Mouse (Mus musculus): Measurements from ENCODE around the gene Adap1.
A peak's percentile ranks its signal among the peaks of the same experiment; 100 is the strongest.

The Adap1 gene

DNA sequence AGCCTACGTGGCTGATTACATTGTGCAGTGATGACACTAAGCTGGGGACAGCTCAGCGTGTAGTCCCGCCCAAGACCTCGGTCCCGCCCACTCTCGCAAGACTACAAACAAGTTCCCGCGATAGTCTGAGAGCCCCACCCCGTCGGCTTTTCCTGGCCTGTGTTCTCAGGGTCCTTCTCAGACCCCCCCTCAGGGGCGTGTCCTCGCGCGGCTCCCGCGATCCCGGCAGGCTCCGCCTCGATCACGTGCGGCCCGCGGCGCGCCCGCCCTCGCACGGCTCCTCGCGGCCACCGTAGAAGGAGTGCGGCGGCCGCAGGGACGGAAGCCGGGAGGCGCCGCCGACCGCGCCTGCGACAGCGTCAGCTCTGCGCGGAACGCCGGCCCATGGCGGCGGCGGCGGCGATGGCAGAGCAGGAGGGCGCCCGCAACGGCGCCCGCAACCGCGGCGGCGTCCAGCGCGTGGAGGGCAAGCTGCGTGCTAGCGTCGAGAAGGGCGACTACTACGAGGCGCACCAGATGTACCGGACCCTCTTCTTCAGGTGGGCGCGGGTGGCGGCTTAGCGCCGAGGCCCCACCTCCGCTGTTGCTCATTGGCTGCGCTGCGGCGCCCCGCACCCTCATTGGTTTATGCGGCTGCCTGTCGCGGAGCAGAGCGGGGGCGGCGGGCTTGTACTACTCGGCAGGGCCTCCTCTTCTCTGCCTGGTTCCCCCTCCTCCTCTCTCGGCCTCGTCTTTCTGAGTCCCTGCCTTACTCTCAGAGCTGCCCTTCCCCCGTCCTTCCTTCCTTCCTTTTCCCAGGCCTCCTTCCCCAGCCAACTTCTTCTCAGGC, 73.1 kb downstream of the Adap1 start, which contains the start of gene Get4:
Gene Get4, plus strand, starts transcription at position 244 of the 829 bp plus-strand sequence.
- peak; percentile 100 for DNase-seq (ENCODE audit: low spot score in 2 of 2)

DNA sequence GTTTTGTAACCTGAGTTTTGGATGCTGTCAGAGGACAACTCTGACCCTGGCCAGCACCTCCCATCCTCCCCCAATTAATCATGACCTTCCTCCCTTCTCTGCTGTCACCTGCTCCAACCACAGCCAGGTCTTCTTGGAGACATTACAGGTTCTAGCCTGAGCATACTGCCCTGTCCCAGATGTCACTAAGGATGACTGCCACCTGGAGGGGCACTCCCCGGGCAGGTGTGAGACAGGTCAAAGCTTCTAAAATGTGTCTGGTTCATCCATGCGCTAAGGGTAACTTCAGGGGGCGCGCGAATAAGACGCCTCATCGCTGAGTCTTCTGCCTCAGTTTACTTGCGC, 73.7 kb downstream of the Adap1 start:
- DNase-seq (ENCODE audit: low spot score in 2 of 2), result no peak

DNA sequence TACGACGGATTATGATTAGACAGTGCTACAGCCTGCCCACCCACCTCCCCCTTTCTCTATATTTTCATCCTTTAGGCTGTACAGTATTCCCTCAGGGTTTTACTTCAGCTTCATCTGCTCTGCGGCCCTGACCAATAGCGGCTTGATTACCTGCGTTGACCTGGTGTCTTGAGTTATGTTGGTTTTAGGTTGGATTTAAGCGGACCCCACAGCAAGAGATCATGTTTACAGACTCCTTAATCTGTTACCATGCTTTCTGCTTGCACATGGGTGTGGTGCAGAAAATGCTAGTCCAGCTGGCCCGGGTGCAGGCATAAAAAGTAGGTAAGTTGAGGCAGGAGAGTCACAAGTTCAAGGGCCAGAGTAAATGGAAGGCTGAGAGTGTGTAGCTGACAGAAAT, 74.1 kb downstream of the Adap1 start:
- no peak for DNase-seq (ENCODE audit: low spot score in 2 of 2)

DNA sequence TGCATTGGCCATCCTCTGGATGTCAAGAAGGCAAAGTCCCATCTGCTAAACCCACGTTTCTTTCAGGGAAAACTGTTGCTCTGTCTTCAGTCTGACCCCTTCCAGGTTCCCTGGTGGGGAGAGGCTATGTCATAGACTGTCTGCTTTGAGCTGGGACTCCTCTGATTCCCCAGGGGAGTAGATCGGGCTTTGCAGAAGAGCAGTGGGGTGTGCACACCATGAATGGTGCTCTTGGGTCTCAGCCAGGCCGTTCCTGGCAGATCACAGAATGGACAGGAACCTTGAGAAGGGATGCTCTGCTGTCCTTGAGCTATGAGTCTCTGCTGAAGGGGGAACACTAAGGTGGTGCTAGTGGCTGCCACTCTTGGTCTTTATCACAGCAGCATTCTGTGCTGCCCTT, 76.6 kb downstream of the Adap1 start:
- no peak for DNase-seq (ENCODE audit: low spot score in 2 of 2)

DNA sequence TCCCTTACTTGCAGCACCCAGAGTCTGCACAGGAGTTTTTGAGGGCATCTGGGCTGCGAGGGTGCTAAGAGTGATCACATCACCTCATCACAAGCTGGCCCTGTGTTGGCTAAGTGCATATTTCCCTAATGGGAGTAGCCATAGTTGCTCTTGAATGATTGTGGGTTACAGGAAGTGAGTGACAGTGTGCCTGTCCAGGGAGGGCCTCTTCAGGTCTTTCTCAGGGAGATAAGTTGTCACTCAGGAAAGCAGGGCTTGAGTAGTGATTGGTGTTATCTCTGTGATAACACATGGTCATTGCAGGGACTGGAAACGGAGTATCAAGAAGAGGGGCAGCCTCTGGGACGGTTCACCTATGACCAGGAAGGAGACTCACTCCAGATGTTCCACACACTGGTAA, 77.7 kb downstream of the Adap1 start:
- DNase-seq (ENCODE audit: low spot score in 2 of 2), result no peak

DNA sequence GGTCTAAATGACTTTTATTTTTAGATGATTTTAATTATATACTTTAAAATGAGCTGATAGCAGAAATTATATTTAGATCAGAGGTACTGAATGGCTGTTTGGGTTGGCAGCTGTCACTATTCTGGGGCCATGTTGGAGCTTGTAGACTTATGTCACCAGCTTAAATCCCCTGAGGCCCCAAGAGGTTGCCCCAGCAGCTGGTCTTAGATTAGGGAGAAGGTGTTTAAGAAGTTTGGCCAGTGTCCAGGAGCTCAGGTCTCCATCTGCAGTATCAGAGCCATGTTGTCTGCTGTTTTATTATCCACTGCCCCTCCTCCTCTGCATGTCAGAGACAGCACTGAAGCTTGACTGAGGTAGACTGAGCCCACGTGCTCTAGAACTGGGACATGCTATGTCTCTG, 82.0 kb downstream of the Adap1 start:
- DNase-seq (ENCODE audit: low spot score in 2 of 2), result no peak

DNA sequence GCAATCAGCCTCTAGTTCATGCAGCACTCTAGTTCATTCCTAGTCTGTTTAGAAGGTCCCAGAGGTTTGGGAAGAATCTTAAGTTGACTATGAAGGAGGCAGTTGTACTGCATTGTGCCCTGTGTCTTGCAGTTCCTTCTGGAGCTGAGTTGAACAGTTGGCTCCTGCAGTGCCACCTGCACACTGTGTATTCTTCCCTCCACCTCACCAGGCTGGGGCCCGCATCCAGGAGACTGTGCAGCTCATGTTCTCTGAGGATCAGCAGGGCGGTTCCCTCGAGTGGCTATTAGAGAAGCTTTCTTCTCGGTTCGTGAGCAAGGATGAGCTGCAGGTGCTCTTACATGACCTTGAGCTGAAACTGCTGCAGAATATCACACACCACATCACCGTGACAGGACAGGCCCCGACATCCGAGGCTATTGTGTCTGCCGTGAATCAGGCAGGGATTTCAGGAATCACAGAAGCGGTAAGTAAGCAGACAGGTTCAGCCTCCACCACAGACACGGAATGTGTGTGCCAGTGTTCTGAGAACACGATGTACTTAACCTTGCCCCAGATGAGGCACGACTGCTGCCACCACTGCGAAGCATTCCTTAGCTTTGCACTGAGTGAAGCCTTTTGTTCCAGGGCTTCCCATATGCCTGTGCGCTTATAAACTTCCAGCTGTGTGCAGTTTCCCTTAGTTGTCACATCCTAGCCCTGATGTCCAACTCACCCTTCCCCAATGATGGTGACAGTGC, 84.2 kb downstream of the Adap1 start:
- DNase-seq (ENCODE audit: low spot score in 2 of 2), result no peak

DNA sequence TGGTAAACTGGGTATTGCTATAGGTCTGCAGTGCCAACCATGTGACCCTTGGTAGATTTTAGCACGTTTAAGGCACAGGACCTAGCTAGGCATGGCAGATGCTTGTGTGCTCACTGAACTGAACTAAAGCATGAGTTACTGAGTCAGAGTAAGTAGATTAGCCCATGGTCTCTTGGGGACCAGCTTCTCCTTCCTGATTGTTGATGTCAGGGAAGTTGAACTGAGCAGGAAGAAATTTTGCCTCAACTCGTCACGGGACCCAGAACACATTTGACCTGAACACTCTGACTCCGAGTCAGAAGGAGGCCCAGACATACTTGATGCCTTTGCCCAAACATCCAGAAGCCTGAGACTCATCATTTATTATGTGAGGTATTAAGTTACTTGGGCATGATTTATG, 88.0 kb downstream of the Adap1 start:
- no peak for DNase-seq (ENCODE audit: low spot score in 2 of 2)

DNA sequence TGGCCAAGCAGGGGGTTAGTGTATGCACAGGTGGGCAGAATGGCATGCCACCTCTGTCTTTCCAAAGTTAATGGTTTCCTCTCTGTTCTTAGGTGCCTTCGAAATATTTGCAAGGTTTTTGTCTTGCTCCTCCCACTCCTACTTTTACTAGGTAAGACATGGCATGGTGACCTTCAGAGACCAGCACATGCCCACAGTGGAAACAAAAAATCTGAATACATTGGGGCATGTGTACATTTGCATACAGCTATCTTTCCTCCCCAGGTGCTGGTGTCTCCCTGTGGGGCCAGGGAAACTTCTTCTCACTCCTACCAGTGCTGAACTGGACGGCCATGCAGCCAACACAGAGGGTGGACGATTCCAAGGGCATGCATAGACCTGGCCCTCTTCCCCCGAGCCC, 91.0 kb downstream of the Adap1 start:
- DNase-seq (ENCODE audit: low spot score in 2 of 2), result no peak

DNA sequence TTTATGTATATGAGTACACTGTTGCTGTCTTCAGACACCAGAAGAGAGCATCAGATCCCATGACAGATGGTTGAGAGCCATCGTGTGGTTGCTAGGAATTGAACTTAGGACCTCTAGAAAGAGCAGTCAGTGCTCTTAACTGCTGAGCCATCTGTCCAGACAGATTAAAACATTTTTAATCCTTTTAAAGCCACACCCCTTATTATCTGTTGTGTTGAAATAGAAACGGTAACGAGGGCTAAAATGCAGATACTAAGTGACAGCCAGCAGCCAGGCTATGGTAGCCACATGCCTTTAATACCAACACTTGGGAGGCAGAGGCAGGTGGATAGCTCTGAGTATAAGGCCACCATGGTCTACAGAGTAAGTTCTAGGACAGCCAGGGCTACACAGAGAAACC, 93.3 kb downstream of the Adap1 start:
- no peak for DNase-seq (ENCODE audit: low spot score in 2 of 2)

DNA sequence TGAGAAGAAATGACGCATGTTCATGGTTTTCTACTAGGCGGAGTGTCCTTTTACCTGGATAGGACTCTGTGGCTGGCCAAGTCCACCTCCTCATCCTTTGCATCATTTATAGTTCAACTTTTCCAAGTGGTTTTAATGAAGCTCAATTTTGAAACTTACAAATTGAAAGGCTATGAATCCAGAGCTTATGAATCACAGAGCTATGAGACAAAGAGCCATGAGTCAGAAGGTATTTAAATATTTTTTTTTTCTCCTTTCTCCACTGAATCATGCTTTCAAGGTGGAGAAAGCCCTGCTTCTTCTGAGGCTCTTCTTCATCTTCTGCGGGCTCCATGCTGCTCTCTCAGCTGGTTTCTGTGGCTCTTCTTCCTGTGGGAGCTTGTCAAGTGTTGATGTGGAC, 95.7 kb downstream of the Adap1 start:
- no peak for DNase-seq (ENCODE audit: low spot score in 2 of 2)

DNA sequence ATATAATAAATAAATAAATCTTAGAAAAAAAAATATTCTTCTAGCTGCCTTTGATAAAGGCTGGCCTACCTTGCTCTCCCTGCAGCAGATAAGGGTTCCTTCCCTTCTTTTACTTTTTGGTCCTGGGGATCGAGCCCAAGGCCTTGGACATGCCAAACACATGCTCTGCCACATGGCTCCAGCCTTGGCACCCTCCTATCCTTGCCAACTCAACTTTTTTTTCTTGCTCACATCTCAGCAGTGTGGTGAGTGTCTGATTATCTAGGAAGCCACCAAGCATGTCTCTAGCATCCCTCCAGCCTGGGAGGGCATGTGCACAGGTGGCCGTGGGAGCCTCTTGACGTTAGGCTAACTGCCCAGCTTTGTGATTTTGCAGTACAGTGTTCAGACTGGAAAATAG, 97.1 kb downstream of the Adap1 start:
- DNase-seq (ENCODE audit: low spot score in 2 of 2), result no peak

DNA sequence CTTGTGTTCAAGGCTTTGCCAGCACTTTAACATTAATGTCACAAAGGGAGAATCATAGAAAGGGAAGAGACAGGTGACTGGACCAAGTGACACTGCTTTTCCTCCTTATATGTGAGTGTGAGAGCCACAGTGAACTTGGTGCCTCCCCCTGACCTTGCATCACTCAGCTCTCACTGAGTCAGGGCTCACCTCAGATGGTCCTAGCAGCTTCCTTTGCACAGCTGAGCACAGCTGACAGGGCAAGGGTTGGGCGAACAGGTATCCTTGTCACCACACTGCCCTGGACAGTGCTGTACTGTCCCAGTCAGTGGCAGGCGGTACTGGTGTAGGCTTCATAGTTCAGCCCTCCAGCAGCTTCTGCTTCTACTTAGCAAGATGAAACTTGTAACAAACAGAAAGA, 97.8 kb downstream of the Adap1 start:
- DNase-seq (ENCODE audit: low spot score in 2 of 2), result no peak

DNA sequence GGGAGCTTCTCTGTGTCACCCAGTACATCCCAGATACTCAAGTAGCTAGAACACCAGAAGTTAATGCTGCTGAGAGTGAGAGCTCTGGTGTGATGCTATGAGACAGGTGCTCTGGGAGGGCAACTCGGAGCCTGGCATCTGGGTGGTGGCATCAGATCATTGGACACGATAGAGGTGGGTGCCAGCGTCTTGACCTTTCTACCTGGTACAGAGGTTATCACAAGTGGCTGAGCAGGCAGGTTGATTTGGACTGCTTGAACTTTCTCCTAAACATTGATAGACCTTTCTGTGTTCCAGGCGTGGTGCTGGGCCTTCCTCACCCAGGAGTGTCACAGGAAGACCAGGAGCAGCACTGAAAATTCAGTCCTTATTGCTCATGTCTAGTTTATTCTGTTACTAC, 98.2 kb downstream of the Adap1 start:
- no peak for DNase-seq (ENCODE audit: low spot score in 2 of 2)

DNA sequence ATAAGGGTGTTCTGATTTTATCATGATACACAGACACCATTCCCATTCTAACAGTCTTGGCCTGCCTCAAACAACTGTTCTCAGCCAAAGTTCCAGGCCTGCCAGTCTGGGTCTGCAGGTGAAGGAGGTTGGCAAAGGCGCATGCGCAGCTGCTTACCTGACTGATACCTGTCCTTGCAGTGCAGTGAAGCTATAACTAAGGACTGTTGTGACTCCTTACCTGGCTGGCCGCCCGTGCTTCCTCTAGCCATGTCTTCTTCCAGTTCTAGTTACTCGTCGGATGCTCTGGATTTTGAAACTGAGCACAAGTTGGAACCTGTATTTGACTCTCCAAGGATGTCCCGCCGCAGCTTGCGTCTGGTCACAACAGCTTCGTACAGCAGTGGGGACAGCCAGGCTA, 102.1 kb downstream of the Adap1 start:
- no peak for DNase-seq (ENCODE audit: low spot score in 2 of 2)

All from frontal cortex, postnatal 10 days (tissue).